Mouse (Mus musculus) limb, embryonic 11.5 days (tissue): Measurements from ENCODE around the gene Sertad1. TPM values are rescaled to one million over a fixed set of nuclear protein-coding genes. Genes with fewer than 3 reads are reported as not detected.
A peak's percentile ranks its signal among the peaks of the same experiment; 100 is the strongest.

Source experiments
- ATAC-seq: fragments of 200-750 bp; cut with Nextera tagmentation; 2 replicates; pipeline ENCODE4 v1.8.0; 2017; ENCODE audit warnings: low read depth; ENCODE audit not compliant: insufficient number of reproducible peaks, low FRiP score, low TSS enrichment
- DNase-seq: peaks from one replicate; pipeline ENCODE4 v3.0.0-alpha.2; 2015; ENCODE audit warnings: low spot score
- H3K27ac ChIP-seq: fragments of 300-500 bp; sonication (generic); replicated peaks from 2 replicates; pipeline ENCODE4 v1.5.1; 2014; ENCODE audit warnings: low read depth, mild to moderate bottlenecking, low read length
- H3K27me3 ChIP-seq: fragments of 300-500 bp; sonication (generic); 2 replicates; pipeline ENCODE4 v1.6.1; 2014; ENCODE audit warnings: mild to moderate bottlenecking, low read length, mixed read lengths; ENCODE audit not compliant: control insufficient read depth, insufficient read depth
- H3K36me3 ChIP-seq: fragments of 300-500 bp; sonication (generic); 2 replicates; pipeline ENCODE4 v1.6.1; 2014; ENCODE audit warnings: mild to moderate bottlenecking, low read length, moderate library complexity, mixed read lengths; ENCODE audit not compliant: control insufficient read depth, insufficient read depth
- H3K4me1 ChIP-seq: fragments of 300-500 bp; sonication (generic); 2 replicates; pipeline ENCODE4 v1.6.1; 2014; ENCODE audit warnings: low read length, mixed read lengths; ENCODE audit not compliant: control insufficient read depth, insufficient read depth
- H3K4me2 ChIP-seq: fragments of 300-500 bp; sonication (generic); 2 replicates; pipeline ENCODE4 v1.6.1; 2014; ENCODE audit warnings: low read depth, mild to moderate bottlenecking, moderate library complexity; ENCODE audit not compliant: severe bottlenecking
- H3K4me3 ChIP-seq: fragments of 300-500 bp; sonication (generic); 2 replicates; pipeline ENCODE4 v1.5.1; 2014; ENCODE audit warnings: low read depth, low read length
- H3K9ac ChIP-seq: fragments of 300-500 bp; sonication (generic); 2 replicates; pipeline ENCODE4 v1.6.1; 2014; ENCODE audit warnings: mild to moderate bottlenecking, low read length
- H3K9me3 ChIP-seq: fragments of 300-500 bp; sonication (generic); 2 replicates; pipeline ENCODE4 v1.6.1; 2016; ENCODE audit warnings: low read length; ENCODE audit not compliant: control insufficient read depth
- WGBS: fragments of 180-500 bp; shearing (Covaris S2); extraction: QIAGEN DNeasy Blood & Tissue Kit; methylation state at CpG from one replicate; pipeline ENCODE4 v1.1.7; 2014; 5-methylcytosine and 5-hydroxymethylcytosine counted together
- polyA plus RNA-seq: library from polyadenylated mRNA; unstranded; fragments of >200 nt; fragmentation: Nextera tagmentation; extraction: Ambion mirVana; gene quantifications from 2 replicates; pipeline ENCODE4 v1.2.1, GENCODE M21; 2014

The Sertad1 gene
- polyA plus RNA-seq, 1 experiment from 2014 or later: 29.0 TPM

DNA sequence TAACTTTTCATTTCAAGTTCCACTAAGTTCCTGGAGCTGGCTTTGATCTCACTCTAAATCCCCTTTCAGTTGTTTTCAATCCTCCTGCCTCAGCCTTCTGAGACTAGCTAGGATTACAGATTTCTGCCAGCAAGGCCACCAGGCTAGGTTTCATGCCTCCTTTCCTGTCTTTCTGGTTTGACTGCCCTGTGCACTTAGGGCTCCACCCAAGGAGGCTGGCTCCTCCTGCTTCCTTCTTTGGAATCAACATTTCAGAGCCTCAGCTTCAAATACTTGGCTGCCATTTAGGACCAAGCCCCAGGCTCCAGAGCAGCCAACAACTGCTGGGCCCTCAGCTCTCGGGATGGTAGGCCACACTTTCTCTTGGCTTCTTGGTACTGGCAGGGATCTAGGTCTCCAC is 33.9 kb downstream of the Sertad1 start:
- H3K27ac ChIP-seq: no peak overlapping the region
- H3K9ac ChIP-seq: no peak overlapping the region
- DNase-seq (no peak), ATAC-seq (no peak)
- H3K4me3 ChIP-seq: no peak overlapping the region
- no peak overlapping the region for H3K4me2 ChIP-seq
- WGBS: 68% methylated on average over 1 of the region's 1 CpGs
- no peaks in the 10 kb centered on the region for H3K4me1 ChIP-seq
- no peaks in the 10 kb centered on the region for H3K9me3 ChIP-seq
- H3K27me3 ChIP-seq: no peaks in the 10 kb centered on the region
- no peaks in the 10 kb centered on the region for H3K36me3 ChIP-seq

DNA sequence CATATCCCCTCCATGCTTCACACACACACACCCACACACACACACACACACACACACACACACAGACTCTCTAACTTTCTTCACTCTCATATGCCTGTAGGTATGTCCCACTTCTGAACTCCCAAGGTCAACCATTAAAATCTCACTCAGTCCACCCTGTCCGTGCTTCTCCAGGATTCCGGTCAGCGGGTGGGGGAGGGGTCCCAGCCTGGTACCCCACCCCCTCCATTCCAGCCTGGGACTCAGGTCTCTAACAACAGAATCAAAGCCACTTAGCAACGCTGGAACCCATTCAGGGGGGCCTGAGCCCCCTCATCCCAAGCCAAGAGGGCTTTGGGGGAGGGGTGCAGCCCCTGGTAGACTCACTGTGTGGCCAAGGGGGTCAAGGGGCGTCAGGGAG is 36.3 kb downstream of the Sertad1 start, which contains the start of gene Hipk4:
Gene Hipk4 (plus strand): TSS at position 301 of the 400 bp plus-strand sequence.
- no peaks in the 10 kb centered on the region for H3K4me1 ChIP-seq
- H3K4me3 ChIP-seq: no peak within 1 kb of the TSS
- H3K27ac ChIP-seq: no peak within 1 kb of the TSS
- H3K4me2 ChIP-seq: no peak within 1 kb of the TSS
- no peaks in the 10 kb centered on the region for H3K27me3 ChIP-seq
- no peak for ATAC-seq
- H3K36me3 ChIP-seq: no peaks in the 10 kb centered on the region
- no peaks in the 10 kb centered on the region for H3K9me3 ChIP-seq
- H3K9ac ChIP-seq: no peak within 1 kb of the TSS
- 65% methylated on average over 5 of the region's 5 CpGs for WGBS
- DNase-seq: no peak

DNA sequence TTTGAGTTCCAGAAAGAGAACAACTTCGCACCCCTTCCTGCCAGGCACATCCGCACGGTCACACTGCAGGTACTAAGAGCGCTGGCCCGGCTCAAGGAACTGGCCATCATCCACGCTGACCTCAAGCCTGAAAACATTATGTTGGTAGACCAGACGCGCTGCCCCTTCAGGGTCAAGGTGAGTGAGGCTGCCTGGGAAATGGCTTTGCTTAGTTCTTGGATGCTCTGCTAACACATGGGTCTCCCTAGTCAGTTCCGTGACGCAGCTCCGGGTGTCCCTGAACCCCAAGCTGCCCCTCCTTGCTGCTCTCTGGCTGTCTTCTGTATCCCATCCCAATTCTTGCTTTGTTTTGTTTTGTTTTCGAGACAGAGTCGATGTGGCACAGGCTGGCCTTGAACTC is 37.1 kb downstream of the Sertad1 start:
- no peaks in the 10 kb centered on the region for H3K4me1 ChIP-seq
- no peaks in the 10 kb centered on the region for H3K27me3 ChIP-seq
- no peaks in the 10 kb centered on the region for H3K36me3 ChIP-seq
- DNase-seq (no peak), ATAC-seq (no peak)
- no peak overlapping the region for H3K4me3 ChIP-seq
- H3K9ac ChIP-seq: no peak overlapping the region
- H3K27ac ChIP-seq: no peak overlapping the region
- WGBS: 92% methylated on average over 13 of the region's 13 CpGs
- no peak overlapping the region for H3K4me2 ChIP-seq
- H3K9me3 ChIP-seq: no peaks in the 10 kb centered on the region

DNA sequence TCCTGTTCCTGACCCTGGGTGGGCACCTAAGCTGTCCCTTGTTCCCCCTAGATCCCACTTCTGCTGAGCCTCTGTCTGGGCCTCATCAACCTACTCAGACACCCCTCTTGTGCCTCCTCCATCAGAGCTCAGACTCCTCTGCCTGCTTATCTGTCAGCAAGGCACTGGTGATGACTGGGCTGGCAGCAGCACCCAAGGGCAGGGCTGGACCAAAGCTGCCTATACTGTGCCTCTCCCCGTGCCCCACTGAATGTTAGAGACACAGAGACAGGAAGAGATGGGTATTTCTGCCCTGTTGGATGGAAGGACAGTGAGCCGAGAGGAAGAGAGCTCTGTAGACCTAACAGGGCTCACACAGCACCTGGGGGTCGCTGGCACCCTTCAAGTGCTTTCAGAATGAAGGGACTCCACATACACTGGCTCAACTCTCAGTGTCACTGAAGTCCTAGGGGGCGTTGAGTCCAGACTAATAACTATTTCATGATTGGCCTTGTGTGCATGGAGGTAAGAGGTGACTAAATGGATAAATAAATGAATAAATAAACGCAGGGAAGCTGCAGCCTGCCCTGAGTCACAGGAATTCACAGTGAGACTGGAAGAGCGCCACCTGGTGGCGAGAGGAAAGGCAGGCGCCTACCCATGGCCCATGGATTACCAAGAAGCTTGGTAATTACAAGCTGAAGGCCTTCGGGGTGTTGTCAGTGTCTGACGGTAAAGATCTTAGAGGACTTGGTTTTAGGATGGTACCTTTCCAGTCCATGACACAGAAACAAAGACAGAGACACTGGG is 39.5 kb downstream of the Sertad1 start:
- ATAC-seq (no peak), DNase-seq (peak; percentile 87)
- WGBS: 29% methylated on average over 10 of the region's 10 CpGs

DNA sequence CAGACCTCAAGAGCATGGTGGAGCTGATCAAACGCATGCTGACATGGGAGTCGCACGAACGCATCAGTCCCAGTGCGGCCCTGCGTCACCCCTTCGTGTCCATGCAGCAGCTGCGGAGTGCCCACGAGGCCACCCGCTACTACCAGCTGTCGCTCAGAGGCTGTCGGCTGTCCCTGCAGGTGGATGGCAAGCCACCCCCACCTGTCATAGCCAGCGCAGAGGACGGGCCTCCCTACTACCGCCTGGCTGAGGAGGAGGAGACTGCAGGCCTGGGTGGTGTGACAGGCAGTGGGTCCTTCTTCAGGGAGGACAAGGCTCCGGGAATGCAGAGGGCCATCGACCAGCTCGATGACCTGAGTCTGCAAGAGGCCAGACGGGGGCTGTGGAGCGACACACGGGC is 42.4 kb downstream of the Sertad1 start:
- Histone ChIP-seq H3K27ac (no peak overlapping the region), H3K27me3 (no peaks in the 10 kb centered on the region), H3K9me3 (no peaks in the 10 kb centered on the region), H3K4me1 (no peaks in the 10 kb centered on the region), H3K4me3 (no peak overlapping the region), H3K9ac (no peak overlapping the region; the same call in 1 of the 2 replicates), H3K4me2 (no peak overlapping the region), H3K36me3 (no peaks in the 10 kb centered on the region)
- 81% methylated on average over 21 of the region's 21 CpGs for WGBS
- DNase-seq (no peak), ATAC-seq (no peak)

More for the DNA sequence above, 39.5 kb downstream of the Sertad1 start:
- H3K4me3 ChIP-seq: no peak overlapping the region
- no peaks in the 10 kb centered on the region for H3K36me3 ChIP-seq
- H3K9ac ChIP-seq: no peak overlapping the region
- no peaks in the 10 kb centered on the region for H3K27me3 ChIP-seq
- no peak overlapping the region for H3K4me2 ChIP-seq
- H3K9me3 ChIP-seq: no peaks in the 10 kb centered on the region
- H3K27ac ChIP-seq: no peak overlapping the region
- H3K4me1 ChIP-seq: no peaks in the 10 kb centered on the region

DNA sequence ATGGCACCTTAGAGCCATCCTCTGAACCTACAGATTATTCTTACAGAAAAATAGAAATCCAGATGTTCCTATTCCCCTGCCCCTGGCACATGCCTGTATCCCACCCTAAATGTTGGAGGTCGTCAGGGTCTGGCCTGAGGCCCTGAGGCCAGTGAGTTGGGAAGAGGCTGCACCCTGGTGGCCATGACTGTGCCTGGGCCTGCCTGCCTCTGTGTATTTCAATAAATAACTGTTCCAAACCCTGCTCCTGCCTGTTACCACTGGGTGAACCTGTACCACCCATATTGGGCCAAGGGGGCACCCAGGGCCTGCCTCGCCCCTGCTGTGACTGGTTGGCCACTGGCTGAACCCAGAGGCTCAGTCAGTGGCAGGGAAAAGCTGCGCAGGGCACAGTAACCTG is 44.2 kb downstream of the Sertad1 start:
- DNase-seq: no peak
- no peaks in the 10 kb centered on the region for H3K9me3 ChIP-seq
- ATAC-seq: no peak
- H3K27me3 ChIP-seq: no peaks in the 10 kb centered on the region
- H3K4me1 ChIP-seq: no peaks in the 10 kb centered on the region
- no peak overlapping the region for H3K4me3 ChIP-seq
- H3K9ac ChIP-seq: no peak overlapping the region
- H3K4me2 ChIP-seq: no peak overlapping the region
- WGBS: 72% methylated on average over 3 of the region's 3 CpGs
- H3K27ac ChIP-seq: no peak overlapping the region
- H3K36me3 ChIP-seq: 0 out of 2 replicates have a peak, but pooled peaks cover under 1% of the 10 kb centered on the region

DNA sequence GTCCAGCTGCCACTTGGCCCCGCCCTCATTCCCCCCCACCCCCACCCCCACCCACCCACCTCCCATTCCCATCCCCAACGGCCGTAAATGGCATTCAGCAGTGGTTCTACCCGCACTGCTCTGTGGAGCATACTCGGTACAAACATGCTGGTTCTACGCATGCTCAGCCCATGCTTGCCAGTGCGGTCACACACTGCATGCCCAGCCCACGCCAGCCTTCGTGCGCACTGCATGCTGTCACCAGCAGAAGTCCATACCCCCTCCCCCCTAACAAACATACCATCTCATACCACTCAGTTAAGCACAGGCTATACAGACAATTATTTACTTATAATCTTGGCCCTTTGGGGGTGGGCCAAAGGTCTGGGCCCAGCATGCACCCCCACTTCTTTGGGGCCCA is 45.0 kb downstream of the Sertad1 start:
- H3K27me3 ChIP-seq: no peaks in the 10 kb centered on the region
- ATAC-seq: no peak
- H3K4me2 ChIP-seq: no peak overlapping the region
- 0 out of 2 replicates have a peak, but pooled peaks cover 3% of the 10 kb centered on the region for H3K36me3 ChIP-seq
- no peaks in the 10 kb centered on the region for H3K4me1 ChIP-seq
- no peaks in the 10 kb centered on the region for H3K9me3 ChIP-seq
- WGBS: 89% methylated on average over 10 of the region's 10 CpGs
- H3K9ac ChIP-seq: no peak overlapping the region
- DNase-seq: no peak
- H3K4me3 ChIP-seq: no peak overlapping the region
- no peak overlapping the region for H3K27ac ChIP-seq

DNA sequence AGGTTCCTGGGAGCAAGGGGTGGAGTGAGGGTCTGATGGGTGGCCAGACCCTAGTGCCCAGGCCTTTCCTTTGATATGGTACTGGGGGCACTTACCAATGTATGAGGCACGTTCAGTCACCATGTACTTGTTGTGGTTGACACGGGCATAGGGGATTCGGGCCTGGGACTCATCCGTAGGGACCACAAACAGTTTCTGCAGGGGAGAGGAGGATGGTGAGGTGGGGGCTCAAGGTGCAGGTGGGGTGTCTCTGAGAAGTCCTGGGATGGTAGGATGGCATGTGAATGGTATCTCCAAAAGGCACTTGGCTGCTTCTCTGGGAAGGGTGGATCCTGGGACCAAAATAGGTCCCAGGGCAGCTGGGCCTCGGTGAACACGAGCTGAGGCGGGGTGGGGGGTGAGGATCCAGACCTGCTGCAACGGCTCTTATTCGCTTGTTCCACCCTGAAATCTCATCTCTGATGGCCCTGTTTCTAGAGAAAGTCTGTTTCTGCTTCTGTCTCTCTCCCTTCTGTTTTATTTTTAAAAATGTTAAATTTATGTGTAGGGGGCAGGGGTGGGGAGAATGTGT is 45.9 kb downstream of the Sertad1 start:
- Histone ChIP-seq H3K4me2 (no peak overlapping the region), H3K27me3 (no peaks in the 10 kb centered on the region), H3K9me3 (no peaks in the 10 kb centered on the region), H3K27ac (no peak overlapping the region), H3K9ac (no peak overlapping the region), H3K36me3 (0 out of 2 replicates have a peak, but pooled peaks cover 3% of the 10 kb centered on the region), H3K4me3 (no peak overlapping the region), H3K4me1 (no peaks in the 10 kb centered on the region)
- no peak for DNase-seq
- WGBS: 89% methylated on average over 9 of the region's 9 CpGs
- ATAC-seq: no peak
